Mouse (Mus musculus): ENCODE measurements around the gene Sntb2.

DNA sequence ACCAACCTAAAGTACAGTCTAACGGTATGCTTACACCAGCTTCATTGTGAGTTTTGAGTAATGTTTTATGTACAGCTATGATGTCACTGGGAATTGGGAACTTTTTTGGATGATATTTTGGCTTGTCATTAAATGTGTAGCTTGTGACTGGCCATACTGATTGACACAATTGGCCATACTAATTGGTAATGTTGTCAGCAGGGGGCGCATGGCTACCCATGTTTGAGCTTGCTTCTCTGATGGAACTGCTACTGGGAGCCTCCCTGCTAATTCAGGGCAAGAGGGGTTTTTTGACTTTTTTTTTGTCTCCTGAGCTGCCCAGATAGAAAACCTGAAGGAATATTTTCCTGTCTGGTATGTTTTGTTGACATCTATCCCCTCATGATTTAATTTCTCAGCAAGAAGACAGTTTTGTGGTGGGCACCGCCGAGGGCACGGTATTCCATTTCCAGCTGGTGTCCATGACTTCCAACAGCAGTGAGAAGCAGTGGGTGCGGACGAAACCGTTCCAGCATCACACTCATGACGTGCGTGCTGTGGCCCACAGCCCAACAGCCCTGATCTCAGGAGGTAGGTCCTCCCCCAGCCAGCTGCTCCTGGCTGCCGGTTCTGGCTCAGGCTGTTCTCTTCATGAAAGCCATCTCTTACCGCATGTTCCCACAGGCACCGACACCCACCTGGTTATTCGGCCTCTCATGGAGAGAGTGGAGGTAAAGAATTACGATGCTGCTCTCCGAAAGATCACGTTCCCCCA, 29.6 kb upstream of the Sntb2 start:
- no peak for TF ChIP-seq CTCF (IDR thresholded peaks at IDR 0.05; ENCODE audit: control insufficient read depth, insufficient read depth, insufficient replicate concordance, low read depth, low read length)
- no peak for TF ChIP-seq POLR2A (IDR thresholded peaks at IDR 0.05; ENCODE audit: control insufficient read depth, low read depth, low read length)
